Mouse (Mus musculus) yolk sac, embryonic 10.5 days (tissue): ENCODE measurements around the gene Maco1.
"Not testable (repeated sequence)": the region's sequence is repeated elsewhere in the genome, so short reads cannot be mapped to it uniquely, and the experiment has no call there.

ENCODE experiments used
- DNase-seq: peaks from one replicate; pipeline ENCODE4 v3.0.0-alpha.2; 2017; ENCODE audit warnings: low spot score

Maco1 gene

DNA sequence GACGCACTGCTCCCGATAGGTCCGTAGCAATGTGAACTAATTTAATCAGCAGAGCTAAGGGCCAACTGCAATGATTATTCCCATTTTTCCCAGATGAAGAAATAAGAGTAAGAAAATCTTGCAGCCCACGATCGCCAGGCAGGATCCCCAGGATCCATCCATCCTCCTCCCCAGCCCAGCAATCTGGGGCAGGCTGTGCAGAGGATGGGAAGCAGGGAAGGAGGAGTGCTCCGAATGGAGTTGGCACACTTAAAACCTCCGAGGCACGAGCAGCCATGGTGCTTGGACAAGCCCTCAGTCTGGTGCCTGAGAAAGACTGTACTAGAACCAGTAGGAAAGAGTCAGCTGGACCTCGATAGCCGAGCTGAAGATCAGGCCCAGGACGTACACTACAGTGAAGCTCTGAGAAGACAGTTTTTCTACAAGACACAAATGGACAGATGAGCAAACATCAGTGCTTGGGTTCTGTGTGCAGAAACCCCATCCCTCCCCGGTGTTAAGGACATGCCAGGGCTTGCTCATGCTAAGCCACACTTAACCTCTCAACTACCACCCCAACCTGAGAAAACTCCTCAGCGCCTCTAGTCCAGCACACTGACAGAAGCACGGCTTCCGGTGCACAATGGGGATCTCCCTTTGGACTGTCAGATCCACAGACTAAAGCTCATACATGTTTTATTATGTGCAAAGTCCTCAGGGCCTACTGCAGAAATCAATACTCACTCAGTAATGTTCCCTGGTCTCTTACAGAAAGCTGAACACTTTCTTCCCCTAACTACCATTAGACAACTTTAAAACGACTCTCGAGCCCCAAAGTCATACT is 39.5 kb downstream of the Maco1 start:
- DNase-seq: no peak

DNA sequence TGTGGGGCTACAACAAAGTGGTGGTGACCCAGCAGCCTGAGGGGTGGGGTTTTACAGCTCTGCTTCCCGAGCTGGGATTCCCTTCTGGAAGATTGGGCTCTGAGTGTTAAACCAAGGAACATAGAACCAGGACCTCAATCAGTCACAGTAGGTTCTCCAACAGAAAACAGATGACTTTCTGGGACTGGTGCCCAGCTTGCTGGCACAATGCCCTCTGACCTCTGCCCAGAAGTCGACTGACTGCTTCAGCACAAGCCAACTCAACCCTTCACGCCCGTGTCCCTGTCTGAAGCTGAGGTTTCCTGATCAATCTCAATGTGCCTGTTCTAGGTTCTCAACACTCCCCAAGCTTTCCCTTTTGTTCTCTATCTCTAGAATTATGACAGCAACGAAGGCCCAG is 48.4 kb downstream of the Maco1 start:
- DNase-seq: no peak

DNA sequence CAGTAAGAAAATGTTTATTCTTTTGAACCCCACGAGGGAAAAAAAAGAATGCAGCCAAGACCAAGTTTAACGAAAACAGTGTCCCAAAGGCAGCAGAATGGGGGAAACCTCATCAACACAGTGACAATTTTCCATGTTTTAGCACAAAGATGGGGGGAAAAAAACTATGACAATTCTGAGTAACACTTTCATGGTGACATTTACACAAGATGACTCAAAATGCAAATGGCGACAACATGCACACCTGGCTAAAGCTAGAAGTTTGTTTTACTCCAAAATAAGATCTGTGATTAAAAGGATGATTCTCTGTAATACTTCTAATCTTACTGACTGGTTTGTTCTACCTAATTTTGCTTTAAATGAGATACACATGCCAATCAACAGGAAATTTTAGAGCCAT is 50.4 kb downstream of the Maco1 start:
- DNase-seq: no peak

DNA sequence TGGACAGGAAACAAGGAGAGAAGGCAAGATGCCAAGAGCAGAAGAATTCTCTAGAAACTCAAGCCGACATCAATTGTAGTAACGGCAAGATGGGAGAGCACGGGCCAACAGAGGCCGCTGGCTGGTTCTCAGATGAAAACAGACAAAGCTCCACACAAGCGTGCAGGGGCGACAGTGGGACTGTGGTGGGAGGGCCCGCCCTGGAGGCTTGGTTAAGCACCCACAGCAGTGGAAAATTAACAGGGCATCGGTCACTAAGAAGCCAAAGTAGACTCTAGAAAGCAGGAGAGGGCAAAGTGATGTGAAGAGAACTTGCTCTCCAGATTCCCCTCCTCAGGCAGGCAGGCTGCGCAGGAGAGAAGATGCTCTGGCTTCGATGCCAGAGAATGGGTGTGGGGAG is 51.0 kb downstream of the Maco1 start:
- DNase-seq: no peak

DNA sequence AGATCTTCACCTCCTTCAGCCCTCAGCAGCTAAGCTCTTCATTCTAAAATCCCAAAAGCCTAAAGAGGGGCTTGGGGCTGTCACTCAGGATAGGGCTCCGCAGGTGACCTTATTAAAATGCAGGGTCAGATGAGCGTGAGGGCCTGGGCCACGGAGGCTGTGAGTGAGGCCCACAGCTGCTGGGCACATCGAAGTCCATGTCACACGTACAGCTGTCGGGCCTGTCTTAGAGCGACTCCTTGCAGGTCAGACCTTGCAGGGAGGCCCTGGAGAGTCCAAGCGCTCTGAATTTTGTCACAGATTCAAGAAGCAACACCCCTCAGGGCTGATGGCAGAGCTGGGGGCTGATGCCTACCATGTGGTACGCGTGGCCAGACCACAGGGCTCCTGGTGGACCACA is 52.5 kb downstream of the Maco1 start:
- no peak for DNase-seq

DNA sequence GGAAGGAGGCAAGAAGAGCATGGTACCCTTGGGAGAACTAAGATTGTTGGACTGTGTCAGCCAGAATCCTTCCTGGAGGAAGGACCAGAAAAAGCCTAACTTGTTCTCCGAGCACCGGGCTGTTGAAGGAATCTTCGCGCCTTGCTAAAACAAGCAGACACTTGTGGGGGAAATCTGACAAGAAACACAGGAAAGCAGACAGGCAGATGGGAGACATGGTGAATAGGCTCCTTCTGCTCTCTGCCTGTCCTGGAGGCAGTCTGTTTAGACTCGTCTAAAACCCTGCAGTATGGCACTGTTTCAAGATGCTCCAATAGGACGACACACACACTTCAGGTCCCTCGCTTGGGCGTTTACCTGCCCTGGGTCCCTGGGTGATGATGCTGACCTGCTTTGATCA is 53.0 kb downstream of the Maco1 start:
- no peak for DNase-seq

DNA sequence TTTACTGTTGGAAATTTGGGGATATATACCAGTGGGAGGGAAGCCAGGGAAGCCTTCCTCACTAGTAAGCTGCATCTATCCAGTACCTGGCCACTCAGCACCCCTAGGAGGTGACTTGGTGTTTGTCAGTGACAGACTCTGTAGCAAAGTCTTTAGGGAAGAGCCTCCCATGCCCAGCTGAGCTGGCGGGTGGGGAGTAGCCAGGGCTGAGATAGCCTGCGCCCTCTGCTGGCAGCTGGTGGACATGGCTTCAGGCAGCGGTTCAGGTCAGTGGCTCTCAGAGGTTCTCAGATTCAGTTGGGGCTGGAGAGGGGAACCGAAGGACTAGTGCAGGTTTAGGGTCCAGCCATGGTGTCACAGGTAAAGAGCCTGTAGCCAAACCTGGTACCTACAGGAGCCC is 53.9 kb downstream of the Maco1 start:
- DNase-seq: peak; percentile 58

DNA sequence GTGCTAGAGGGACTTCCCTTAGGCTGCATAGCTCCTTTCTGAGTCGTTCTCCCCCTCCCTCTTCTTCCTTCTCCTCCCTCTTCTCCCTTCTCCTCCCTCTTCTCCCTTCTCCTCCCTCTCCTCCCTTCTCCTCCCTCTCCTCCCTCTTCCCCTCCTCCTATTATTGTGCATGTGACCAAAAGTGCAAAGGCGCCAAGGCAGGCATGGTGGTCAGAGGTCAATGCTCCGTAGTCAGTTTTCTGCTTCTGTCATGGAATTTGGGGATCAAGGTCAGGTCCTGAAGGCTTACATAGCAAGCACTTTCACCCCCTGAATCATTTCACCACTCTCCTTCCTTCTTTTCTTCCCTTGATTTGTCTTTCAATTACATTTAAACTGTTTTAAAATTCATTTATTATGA is 54.3 kb downstream of the Maco1 start:
- DNase-seq: peak; percentile 50

DNA sequence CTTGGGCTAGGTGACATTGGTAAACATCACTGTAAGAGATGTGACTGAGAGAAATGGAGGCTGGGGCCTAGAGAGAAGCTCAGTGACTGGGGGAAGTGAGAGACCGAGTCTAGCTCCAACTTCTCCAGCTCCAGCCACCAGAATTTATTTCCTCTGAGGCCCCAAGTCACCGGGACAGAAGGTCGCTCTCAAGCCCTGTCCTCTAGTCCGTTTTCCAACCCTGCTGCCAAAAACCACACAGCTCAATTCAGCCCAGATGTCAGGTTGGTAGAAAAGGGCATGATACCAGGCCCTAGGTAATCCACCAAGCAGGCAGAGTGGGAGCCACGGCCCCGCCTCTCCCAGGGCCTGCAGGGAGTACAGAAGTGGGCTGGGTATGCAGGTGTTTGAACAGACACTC is 55.5 kb downstream of the Maco1 start:
- DNase-seq: no peak

DNA sequence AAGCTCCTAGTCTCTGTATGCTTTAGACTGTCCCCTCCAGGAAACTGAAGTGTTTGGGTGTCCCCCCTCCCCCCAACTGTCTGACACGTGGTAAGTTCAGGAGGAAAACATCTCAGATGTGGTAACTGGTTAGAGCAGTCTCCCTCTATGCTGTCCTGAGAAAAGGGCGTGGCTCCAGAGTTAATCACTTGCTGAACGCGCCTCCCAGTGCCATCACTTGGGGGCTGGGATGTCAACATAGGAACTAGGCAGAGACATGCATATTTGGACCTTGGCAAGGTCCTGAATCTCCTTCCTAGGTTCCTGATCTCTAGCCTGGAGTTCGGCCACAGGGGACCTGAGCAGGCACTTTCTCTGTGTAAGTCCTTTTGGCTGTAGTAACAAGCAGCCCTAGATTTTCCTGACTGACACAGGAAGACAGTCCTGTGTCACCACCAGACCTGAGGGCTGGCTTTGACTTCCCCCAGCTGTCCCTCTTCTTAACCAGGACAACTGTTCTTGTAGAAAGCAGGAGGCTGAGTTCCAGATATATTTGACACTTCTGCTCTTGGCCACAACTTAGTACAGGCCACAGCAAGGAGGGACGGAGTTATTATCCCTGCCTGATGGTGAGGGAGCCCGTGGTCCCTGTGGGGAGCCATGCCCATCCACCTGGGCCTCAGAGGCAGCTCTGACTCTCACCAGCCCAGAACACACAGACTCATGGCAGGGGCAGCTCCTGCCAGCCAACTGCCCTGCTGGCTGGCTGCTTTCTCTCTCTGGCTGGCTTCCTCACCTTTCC is 56.4 kb downstream of the Maco1 start:
- no peak for DNase-seq

DNA sequence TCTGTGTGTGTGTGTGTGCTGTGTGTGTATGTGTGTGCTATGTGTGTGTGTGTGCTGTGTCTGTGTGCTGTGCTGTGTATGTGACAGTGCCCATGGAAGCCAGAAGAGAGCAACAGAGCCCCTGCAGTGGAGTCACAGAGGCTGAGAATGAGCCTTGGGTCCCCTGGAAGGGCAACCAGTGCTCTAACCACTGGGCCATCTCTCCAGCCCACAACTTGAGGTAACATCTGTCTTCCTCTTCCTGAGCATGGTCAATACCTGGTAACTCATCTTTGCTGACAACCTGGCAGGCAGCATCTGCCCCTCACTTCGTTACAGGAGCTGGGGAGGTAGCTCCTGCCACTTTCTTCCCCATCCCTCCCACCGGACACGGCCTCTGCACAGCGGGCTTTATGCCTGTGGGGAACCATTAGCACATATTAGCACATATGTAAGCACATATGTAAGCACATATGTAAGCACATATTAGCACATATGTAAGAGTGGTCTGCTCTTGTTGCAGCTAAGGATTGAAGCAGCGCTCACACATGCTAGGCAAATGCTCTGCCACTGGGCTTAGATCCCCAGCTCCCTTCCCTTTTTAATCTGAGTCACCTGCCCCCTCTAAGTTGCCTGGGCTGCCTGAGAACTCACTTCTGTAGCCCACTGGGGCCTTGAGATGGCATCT is 57.2 kb downstream of the Maco1 start:
- DNase-seq: no peak

DNA sequence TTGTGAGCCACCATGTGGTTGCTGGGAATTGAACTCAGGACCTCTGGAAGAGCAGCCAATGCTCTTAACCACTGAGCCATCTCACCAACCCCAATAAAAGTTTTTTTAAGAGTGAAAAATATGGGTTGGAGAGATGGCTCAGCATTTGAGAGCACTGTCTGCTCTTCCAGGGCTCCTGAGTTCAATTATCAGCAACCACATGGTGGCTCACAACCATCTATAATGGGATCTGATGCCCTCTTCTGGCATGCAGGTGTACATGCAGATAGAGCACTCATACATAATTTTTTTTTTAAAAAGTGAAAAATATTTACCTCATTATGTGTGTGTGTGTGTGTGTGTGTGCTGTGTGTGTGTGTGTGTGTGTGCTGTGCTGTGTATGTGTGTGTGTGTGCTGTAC is 58.2 kb downstream of the Maco1 start:
- not testable (repeated sequence) for DNase-seq

DNA sequence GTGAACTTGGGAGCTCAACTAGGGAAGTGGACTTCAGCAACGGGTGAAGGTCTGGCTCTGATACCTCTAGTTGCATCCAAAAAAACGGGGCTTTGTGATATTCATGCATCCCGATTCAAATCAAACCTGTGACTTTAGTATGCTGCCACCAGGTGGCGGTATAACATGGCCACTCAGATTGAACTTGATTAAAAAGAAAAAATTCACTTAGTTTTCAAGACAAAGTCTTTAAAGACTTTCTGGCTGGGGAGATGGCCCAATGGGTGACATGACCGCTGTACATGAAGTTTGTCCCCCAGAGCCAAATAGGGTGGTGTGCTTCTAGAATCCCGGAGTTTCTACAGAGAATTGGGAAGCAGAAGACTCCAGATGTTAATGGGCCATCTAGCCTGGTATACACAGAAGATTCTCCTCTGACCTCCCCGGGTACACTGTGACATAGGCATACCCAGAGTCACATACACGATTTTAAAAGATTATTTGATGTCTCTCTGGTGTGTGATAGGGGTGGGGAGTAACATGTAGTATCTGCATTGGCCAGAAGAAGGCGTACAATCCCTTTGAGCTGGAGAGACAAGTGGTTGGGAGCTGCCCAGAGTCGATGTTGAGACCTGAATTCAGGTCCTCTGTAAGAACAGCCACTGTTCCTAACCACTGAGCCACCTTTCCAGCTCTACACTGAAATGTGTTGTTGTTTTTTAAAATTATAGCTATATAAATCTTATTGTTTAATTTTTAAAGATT is 59.8 kb downstream of the Maco1 start:
- no peak for DNase-seq

DNA sequence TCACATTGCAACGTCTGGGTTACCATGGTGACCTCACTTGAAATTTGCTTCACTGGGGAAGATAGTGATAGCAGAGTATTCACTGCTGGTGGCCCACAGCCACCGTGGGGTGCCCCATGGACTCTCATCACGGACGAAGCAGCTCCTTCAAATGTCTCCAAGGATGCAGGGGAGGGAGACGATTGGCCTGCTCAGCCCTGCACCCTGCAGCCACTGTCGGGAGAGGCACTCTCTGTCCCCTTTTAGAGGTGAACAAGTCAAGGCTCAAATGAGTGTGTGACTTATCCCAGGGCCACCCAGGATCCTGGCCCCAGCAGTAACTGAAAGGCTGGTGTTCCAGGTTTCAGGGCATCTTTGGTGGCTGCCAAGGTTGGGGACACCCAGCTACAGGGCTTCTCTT is 61.4 kb downstream of the Maco1 start:
- DNase-seq: no peak

DNA sequence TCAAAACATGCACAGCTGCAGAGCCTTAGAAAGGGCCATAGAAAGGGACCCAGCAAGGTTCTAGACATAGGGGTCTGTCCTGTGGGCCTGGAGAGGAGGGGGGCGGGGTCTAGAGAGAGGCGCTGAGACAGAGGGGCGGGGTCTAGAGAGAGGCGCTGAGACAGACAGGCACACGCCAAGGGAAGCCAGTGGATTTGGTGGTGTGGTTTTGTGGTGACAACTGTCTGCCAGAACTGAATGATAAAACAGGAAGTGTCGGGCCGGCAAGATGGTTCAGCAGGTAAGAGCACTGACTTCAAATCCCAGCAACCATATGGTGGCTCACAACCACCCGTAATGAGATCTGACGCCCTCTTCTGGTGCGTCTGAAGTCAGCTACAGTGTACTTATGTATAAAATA is 66.2 kb downstream of the Maco1 start:
- no peak for DNase-seq

DNA sequence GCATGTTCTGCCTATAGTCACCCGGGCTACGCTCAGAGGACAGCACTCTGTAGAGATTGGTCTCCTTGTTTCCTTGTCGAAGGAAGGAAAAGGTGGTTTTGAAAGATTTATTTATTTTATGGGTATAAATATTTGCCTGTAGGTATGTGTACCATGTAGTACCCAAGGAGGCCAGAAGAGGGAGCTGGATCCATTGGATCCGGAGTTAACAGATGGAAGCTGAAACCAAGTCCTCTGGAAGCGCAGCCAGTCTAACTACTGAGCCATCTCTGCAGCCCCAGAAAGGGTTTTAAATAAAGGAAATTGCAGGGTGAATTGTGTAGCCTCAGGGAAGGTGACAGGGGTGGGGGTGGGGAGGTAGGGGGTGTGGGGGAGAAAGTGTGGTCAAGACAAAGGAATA is 68.4 kb downstream of the Maco1 start:
- DNase-seq: no peak

DNA sequence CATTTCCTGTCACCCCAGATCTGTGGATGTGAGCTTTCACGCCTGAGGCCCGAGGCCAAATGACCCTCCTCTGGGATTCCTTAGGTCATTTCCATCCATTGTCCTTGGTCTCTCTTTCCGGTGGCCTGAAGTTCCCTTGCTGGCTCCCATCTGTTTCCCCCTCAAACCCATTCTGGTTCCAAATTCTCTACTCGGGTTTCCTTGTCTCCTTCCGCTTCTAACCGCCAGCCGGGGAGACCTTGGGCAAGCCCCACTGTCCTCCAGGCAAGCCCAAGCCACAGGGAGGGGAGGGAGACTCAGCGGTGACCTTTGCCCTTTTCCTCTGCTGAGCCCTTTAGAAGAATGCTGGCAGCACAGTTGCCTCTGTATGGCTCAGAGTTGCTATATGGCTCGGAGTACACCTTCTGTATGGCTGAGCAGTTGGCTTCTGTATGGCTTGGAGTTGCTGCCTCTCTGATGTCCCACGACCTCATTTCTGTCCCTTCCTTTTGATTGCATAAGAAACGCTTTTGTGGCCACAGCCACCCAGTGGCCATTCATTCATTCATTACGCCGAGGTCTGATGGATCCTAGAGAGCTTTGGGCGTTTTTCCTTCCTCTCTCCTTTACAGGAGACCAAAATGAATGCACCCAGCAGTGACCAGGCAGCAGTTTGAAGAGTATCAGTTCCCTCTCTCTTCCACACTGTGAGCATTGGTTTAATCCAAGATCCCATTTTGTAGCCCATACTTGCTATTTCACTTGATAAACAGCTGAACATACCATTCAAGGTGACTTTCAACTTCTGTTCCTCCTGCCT is 73.8 kb downstream of the Maco1 start:
- peak; percentile 83 for DNase-seq

DNA sequence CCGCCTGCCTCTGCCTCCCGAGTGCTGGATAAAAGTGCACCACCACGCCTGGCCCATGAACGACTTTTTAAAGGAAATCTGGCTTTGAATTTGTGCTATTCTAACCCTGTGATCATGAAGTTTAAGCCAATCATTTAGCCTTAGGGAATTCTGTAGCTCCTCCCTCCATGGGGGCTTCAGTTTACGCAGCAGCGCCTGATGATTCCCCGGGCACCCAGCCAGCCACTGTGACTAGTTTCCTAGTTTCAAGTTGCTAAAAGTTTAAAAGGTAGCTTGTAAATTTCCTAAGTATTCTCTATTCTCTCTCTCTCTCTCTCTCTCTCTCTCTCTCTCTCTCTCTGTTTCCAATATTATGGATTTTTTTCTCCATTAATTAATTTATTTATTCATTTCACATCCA is 76.9 kb downstream of the Maco1 start:
- no peak for DNase-seq

DNA sequence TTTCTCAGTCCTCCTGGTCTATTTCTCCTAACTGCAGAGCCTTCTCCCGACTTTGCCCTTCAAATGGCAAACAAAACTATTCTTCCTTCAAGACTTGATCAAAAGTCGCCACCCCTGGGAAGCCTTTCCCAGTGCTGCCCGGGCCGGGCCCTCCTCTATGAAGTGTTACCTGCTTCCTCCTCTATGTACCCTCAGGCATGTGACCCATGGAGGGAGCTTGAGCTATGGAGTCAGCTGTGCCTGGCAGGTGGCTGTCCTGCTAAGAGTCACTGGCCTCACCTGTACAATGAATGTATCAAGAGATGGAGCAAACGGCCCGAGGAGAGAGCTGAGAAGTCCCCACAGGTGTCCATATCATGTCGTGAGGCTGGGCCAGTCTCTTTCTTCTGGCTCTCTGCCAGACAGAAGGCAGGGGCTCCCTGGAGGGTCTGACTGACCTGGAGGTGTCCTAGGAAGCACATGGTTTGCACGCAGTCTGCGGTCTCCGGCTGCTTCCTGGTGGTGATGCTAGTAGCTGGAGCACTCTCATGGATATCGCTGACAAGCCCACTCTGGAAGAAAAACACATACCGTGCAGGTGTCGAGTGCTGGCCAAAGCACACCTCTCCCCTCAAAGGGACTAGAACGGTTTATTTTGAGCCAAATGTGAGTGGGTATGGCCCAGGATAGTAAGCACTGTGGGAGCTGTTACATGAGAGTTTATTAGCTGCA is 77.8 kb downstream of the Maco1 start:
- no peak for DNase-seq

DNA sequence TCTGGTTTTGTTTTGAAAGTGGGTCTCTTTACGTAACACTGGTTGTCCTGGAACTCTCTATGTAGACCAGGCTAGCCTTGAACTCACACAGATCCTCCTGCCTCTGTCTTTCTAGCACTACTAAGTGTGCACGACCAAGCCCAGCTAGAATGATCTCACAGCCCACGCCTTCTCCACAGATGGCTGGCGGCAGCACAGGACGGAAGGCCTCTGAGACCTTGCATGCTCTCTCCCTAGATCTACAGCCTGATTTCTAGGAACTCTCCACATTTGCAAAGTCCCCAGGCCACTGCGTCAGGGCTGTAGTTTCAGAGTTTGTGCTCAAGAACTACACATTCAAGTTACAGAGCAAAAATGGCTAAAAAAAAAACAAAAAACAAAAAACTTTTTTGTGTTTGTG is 79.0 kb downstream of the Maco1 start:
- no peak for DNase-seq
